In genomic region chr7:128382527-128382860, GRCm38 (mm10) we compare ENCODE assay signal across 27 mouse cellular contexts. TPM values are rescaled to one million over a fixed set of nuclear protein-coding genes. Genes with fewer than 3 reads are reported as not detected.
DNase-seq lines count a peak whose midpoint lies in the region; ATAC-seq and TF ChIP-seq lines count a peak whose summit lies in the region.
"Had no signal": no experiment of that assay in that cellular context is flagged by ENCODE, and none has a peak within 500 bp of the region (broad histone marks: within the 10 kb centered on the region; RNA-seq: fewer than 3 reads in every experiment).

No protein-coding gene starts in this region.

- H3K36me3 ChIP-seq in spleen, adult 2 months (ENCODE audit: control insufficient read depth, insufficient read depth, low read length) = no peaks in the 10 kb centered on the region
- no peaks in the 10 kb centered on the region for H3K36me3 ChIP-seq in small intestine, adult 2 months (ENCODE audit: control insufficient read depth, insufficient read depth, low read length)
- H3K36me3 ChIP-seq in hindbrain, embryonic 12.5 days = no peaks in the 10 kb centered on the region
- H3K36me3 ChIP-seq: embryonic facial prominence, embryonic 10.5 days; embryonic facial prominence, embryonic 13.5 days; forebrain, embryonic 12.5 days; forebrain, embryonic 15.5 days; heart, embryonic 12.5 days; heart, embryonic 15.5 days; hindbrain, embryonic 10.5 days had no signal

- peak overlapping the region; percentile 60 for H3K27ac ChIP-seq in spleen, adult 2 months (ENCODE audit: insufficient read depth, low read length)
- H3K27ac ChIP-seq in small intestine, adult 2 months (ENCODE audit: insufficient read depth, low read depth, low read length) = 0 out of 2 replicates have a peak overlapping the region, but pooled peaks have one; percentile 14
- no peak overlapping the region for H3K27ac ChIP-seq in hindbrain, embryonic 12.5 days
- H3K27ac ChIP-seq: embryonic facial prominence, embryonic 10.5 days; embryonic facial prominence, embryonic 13.5 days; forebrain, embryonic 12.5 days; forebrain, embryonic 15.5 days; heart, embryonic 15.5 days; hindbrain, embryonic 10.5 days; hindbrain, embryonic 14.5 days; hindbrain, postnatal 0 days had no signal

- peak; percentile 1; the same call in 1 of the 2 replicates for ATAC-seq in common myeloid progenitor, adult 5-6 weeks (replicated peaks; ENCODE audit: low read depth, poor library complexity, severe bottlenecking)
- no peak for ATAC-seq in megakaryocyte-erythroid progenitor cell, adult 5-6 weeks (replicated peaks; ENCODE audit: low FRiP score, low TSS enrichment, poor library complexity, severe bottlenecking)
- ATAC-seq in hindbrain, embryonic 12.5 days (ENCODE audit: low FRiP score) = no peak
- ATAC-seq: forebrain, embryonic 15.5 days; hindbrain, postnatal 0 days had no signal

- peaks cover 53% of the 10 kb centered on the region for H3K4me1 ChIP-seq in spleen, adult 2 months (ENCODE audit: control insufficient read depth, insufficient read depth, insufficient read length)
- peaks cover 6% of the 10 kb centered on the region; the same call in 1 of the 2 replicates for H3K4me1 ChIP-seq in small intestine, adult 2 months (ENCODE audit: control insufficient read depth, insufficient read depth, insufficient read length, low read length)
- H3K4me1 ChIP-seq in hindbrain, embryonic 12.5 days = no peaks in the 10 kb centered on the region
- H3K4me1 ChIP-seq: forebrain, embryonic 12.5 days; forebrain, embryonic 15.5 days; hindbrain, embryonic 10.5 days had no signal

- no peak for TF ChIP-seq POLR2A in spleen, adult 2 months (IDR thresholded peaks at IDR 0.05; ENCODE audit: low read depth, low read length)
- TF ChIP-seq POLR2A in small intestine, adult 2 months (IDR thresholded peaks at IDR 0.05; ENCODE audit: low read depth, low read length) = no peak

- no peaks in the 10 kb centered on the region for H3K9me3 ChIP-seq in hindbrain, embryonic 12.5 days (replicated peaks)
- H3K9me3 ChIP-seq: embryonic facial prominence, embryonic 10.5 days; embryonic facial prominence, embryonic 13.5 days; forebrain, embryonic 12.5 days; forebrain, embryonic 15.5 days; heart, embryonic 12.5 days; heart, embryonic 15.5 days; hindbrain, embryonic 10.5 days had no signal

- 63% methylated on average over 6 of the region's 6 CpGs for WGBS in spleen, adult 2 months
- WGBS in small intestine, adult 2 months = 89% methylated on average over 6 of the region's 6 CpGs
- 90% methylated on average over 6 of the region's 6 CpGs for WGBS in hindbrain, embryonic 12.5 days

- no peaks in the 10 kb centered on the region for H3K27me3 ChIP-seq in spleen, adult 2 months (ENCODE audit: control insufficient read depth, insufficient read depth, low read length)
- H3K27me3 ChIP-seq in small intestine, adult 2 months (ENCODE audit: control insufficient read depth, insufficient read depth, low read length) = no peaks in the 10 kb centered on the region
- H3K27me3 ChIP-seq in hindbrain, embryonic 12.5 days = no peaks in the 10 kb centered on the region
- H3K27me3 ChIP-seq: embryonic facial prominence, embryonic 13.5 days; forebrain, embryonic 12.5 days; forebrain, embryonic 15.5 days; heart, embryonic 12.5 days; heart, embryonic 15.5 days had no signal

- H3K4me2 ChIP-seq in hindbrain, embryonic 12.5 days (replicated peaks) = no peak overlapping the region
- H3K4me2 ChIP-seq: embryonic facial prominence, embryonic 13.5 days; forebrain, embryonic 12.5 days; forebrain, embryonic 15.5 days; heart, embryonic 12.5 days; heart, embryonic 15.5 days; hindbrain, embryonic 14.5 days had no signal

- no peak overlapping the region for H3K4me3 ChIP-seq in spleen, adult 2 months (ENCODE audit: extremely low read depth, insufficient read depth, insufficient read length)
- H3K4me3 ChIP-seq in small intestine, adult 2 months (ENCODE audit: low read depth, low read length) = no peak overlapping the region
- no peak overlapping the region for H3K4me3 ChIP-seq in hindbrain, embryonic 12.5 days
- H3K4me3 ChIP-seq: embryonic facial prominence, embryonic 10.5 days; embryonic facial prominence, embryonic 13.5 days; erythroblast, embryonic 14.5 days; forebrain, embryonic 12.5 days; forebrain, embryonic 15.5 days; heart, embryonic 12.5 days; heart, embryonic 15.5 days; hindbrain, embryonic 10.5 days had no signal

- DNase-seq in spleen, adult 2 months (ENCODE audit: low read depth in 1 of 2, low spot score in 2 of 2) = no peak
- no peak for DNase-seq in spleen, adult 12 weeks (ENCODE audit: low spot score)
- DNase-seq in A20 (ENCODE audit: low read depth, low spot score) = peak; percentile 76
- DNase-seq: adrenal gland, postnatal 10 days; adrenal gland, postnatal 36 days; cerebellum, adult 18-20 months; cerebellum, adult 9-10 months; cerebellum, postnatal 25 days; embryo, embryonic 11 days; gastrocnemius, postnatal 25 days; heart, adult 18-20 months; heart, postnatal 10 days; heart, postnatal 36 days had no signal

- no peak overlapping the region for H3K9ac ChIP-seq in hindbrain, embryonic 12.5 days
- H3K9ac ChIP-seq: embryonic facial prominence, embryonic 13.5 days; forebrain, embryonic 12.5 days; forebrain, embryonic 15.5 days; heart, embryonic 12.5 days; heart, embryonic 15.5 days; hindbrain, embryonic 14.5 days had no signal

- no peak for TF ChIP-seq CTCF in spleen, adult 2 months (IDR thresholded peaks at IDR 0.05; ENCODE audit: extremely low read depth, insufficient read depth, insufficient read length, insufficient replicate concordance)
- no peak for TF ChIP-seq CTCF in small intestine, adult 2 months (IDR thresholded peaks at IDR 0.05; ENCODE audit: extremely low read depth, insufficient read length, insufficient replicate concordance, low read depth, low read length)

RNA-seq across cellular contexts. Expression of gene Rgs10, which starts 36.1 kb away (rescaled TPM):
- 20.8 and 21.6 TPM in 2 replicates for polyA plus RNA-seq in spleen, adult 2 months (2012; rRNA removed)
- total RNA-seq in common myeloid progenitor, adult 5-6 weeks (2017) = 92.0 and 99.6 TPM in 2 replicates
- polyA plus RNA-seq in small intestine, adult 2 months (2012; rRNA removed) = 3.4 and 9.0 TPM in 2 replicates
- 152 and 177 TPM in 2 replicates for total RNA-seq in megakaryocyte-erythroid progenitor cell, adult 5-6 weeks (2014; fragmentation: Nextera tagmentation)
- 119 and 210 TPM in 2 replicates for total RNA-seq in megakaryocyte-erythroid progenitor cell, adult 5-6 weeks (2017)
- polyA plus RNA-seq in hindbrain, embryonic 12.5 days (2016; fragmentation: Nextera tagmentation; extraction: Ambion mirVana) = 13.5 and 16.7 TPM in 2 replicates
